ENCODE assay signal across 7 mouse cellular contexts in the genomic region with DNA sequence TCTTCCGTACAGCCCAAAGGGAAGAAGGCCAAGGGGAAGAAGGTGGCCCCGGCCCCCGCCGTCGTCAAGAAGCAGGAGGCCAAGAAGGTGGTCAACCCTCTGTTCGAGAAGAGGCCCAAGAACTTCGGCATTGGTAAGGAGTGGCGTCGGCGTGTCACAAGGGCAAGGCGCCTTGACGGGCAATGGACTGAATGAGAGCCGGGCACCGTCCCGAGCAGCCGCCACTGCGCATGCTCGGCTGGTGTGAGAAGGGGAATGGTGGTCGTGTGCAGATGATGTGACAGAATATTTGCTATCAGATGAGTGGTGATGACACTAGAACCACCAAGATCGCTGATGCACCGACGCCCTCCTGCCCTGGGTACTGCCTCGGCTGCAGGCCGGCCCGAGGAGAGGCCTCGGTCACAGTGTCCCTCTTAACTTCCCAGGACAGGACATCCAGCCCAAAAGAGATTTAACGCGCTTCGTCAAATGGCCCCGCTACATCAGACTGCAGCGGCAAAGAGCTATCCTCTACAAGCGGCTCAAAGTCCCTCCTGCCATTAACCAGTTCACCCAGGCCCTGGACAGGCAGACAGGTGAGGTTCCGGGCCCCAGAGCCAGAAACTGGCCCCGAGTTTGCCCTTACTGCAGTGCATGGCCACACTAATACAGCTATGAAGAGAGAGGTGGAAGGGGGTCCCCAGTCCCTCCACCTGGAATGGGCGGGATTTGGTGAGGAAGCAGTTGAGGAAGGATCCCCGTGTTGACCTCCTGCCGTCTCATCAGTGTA. TPM values are rescaled to one million over a fixed set of nuclear protein-coding genes. Genes with fewer than 3 reads are reported as not detected.
A peak's percentile ranks its signal among the peaks of the same experiment; 100 is the strongest.
DNase-seq lines count a peak whose midpoint lies in the region; ATAC-seq and TF ChIP-seq lines count a peak whose summit lies in the region.

No protein-coding gene starts in this region.

- H3K4me3 ChIP-seq in left cerebral cortex, adult 2 months, result peak overlapping the region; percentile 93
- H3K4me3 ChIP-seq in erythroblast, embryonic 14.5 days (replicated peaks), result peak overlapping the region; percentile 83
- H3K4me3 ChIP-seq in lung, embryonic 14.5 days (ENCODE audit: low read depth, low read length), result peak overlapping the region; percentile 87

- DNase-seq in left cerebral cortex, adult 2 months (ENCODE audit: extremely low spot score in 1 of 2, low spot score in 2 of 2), result peak; percentile 58 to 59
- DNase-seq in left cerebral cortex, postnatal 25 days (ENCODE audit: low spot score in 2 of 2), result no peak
- peak; percentile 54 for DNase-seq in adrenal gland, postnatal 25 days
- DNase-seq in induced T-regulatory cell, adult 2 months (ENCODE audit: low read depth), result peak; percentile 82
- DNase-seq in lung, embryonic 14.5 days, result peak; percentile 69
- DNase-seq in retina, postnatal 1 day, result peak; percentile 87

- H3K36me3 ChIP-seq in erythroblast, embryonic 14.5 days (ENCODE audit: control insufficient read depth), result peaks cover 74% of the 10 kb centered on the region
- H3K36me3 ChIP-seq in lung, embryonic 14.5 days (ENCODE audit: insufficient read depth), result peaks cover 67% of the 10 kb centered on the region

- TF ChIP-seq CTCF in left cerebral cortex, adult 2 months (IDR thresholded peaks at IDR 0.05), result no peak
- TF ChIP-seq CTCF in lung, embryonic 14.5 days (IDR thresholded peaks at IDR 0.05; ENCODE audit: low read depth), result no peak

- intact Hi-C loops in left cerebral cortex, adult 2 months (cut with DNase I), result loop anchor here (1.0 to 10.0 kb wide), 2 partner anchors 22 to 114 kb away; a partner anchor contains a TSS
- intact Hi-C loops in left cerebral cortex, postnatal 25 days (cut with DNase I), result loop anchor here (5.0 to 10.0 kb wide), 3 partner anchors 101 to 466 kb away; a partner anchor contains a TSS

- H3K4me1 ChIP-seq in erythroblast, embryonic 14.5 days (ENCODE audit: control insufficient read depth), result peaks cover 84% of the 10 kb centered on the region
- H3K4me1 ChIP-seq in lung, embryonic 14.5 days (ENCODE audit: insufficient read depth), result peaks cover 8% of the 10 kb centered on the region; the same call in 1 of the 2 replicates

- H3K4me2 ChIP-seq in lung, embryonic 14.5 days, result peak overlapping the region; percentile 85

- under 1% methylated on average over 35 of the region's 37 CpGs for WGBS in lung, embryonic 14.5 days

- no peaks in the 10 kb centered on the region for H3K9me3 ChIP-seq in erythroblast, embryonic 14.5 days (ENCODE audit: control insufficient read depth, low read length)
- no peaks in the 10 kb centered on the region for H3K9me3 ChIP-seq in lung, embryonic 14.5 days (ENCODE audit: low read depth, low read length)

- ATAC-seq in lung, embryonic 14.5 days (ENCODE audit: insufficient read depth), result peak; percentile 25

- H3K27ac ChIP-seq in left cerebral cortex, adult 2 months, result peak overlapping the region; percentile 89
- peak overlapping the region; percentile 94 for H3K27ac ChIP-seq in lung, embryonic 14.5 days (ENCODE audit: low read depth)

- H3K9ac ChIP-seq in lung, embryonic 14.5 days, result peak overlapping the region; percentile 97

- no peaks in the 10 kb centered on the region for H3K27me3 ChIP-seq in erythroblast, embryonic 14.5 days (ENCODE audit: control insufficient read depth)
- no peaks in the 10 kb centered on the region for H3K27me3 ChIP-seq in lung, embryonic 14.5 days (ENCODE audit: insufficient read depth, low read length)

RNA-seq across cellular contexts. Expression of a gene that starts 0.6 kb away (rescaled TPM):
- 100 to 1,000 TPM; 208 to 232 TPM for total RNA-seq in left cerebral cortex, adult 2 months (2021)
- 100 to 1,000 TPM; 229 to 238 TPM for total RNA-seq in left cerebral cortex, postnatal 25 days (2021)
- total RNA-seq in adrenal gland, postnatal 25 days (2021), result 481 and 517 TPM in 2 replicates
- polyA plus RNA-seq in erythroblast, embryonic 14.5 days (2012), result 616 and 622 TPM in 2 replicates
- 775 and 784 TPM in 2 replicates for polyA plus RNA-seq in lung, embryonic 14.5 days (2014; fragmentation: Nextera tagmentation; extraction: Ambion mirVana)

RNA-seq across cellular contexts. Expression of a gene that starts 0.7 kb away (rescaled TPM):
- total RNA-seq in left cerebral cortex, adult 2 months (2021), result 10 to 100 TPM; 44.5 to 46.6 TPM
- total RNA-seq in left cerebral cortex, postnatal 25 days (2021), result 10 to 100 TPM; 41.9 to 45.0 TPM
- 43.2 and 54.2 TPM in 2 replicates for total RNA-seq in adrenal gland, postnatal 25 days (2021)
- polyA plus RNA-seq in erythroblast, embryonic 14.5 days (2012), result 2.0 and 2.6 TPM in 2 replicates
- polyA plus RNA-seq in lung, embryonic 14.5 days (2014; fragmentation: Nextera tagmentation; extraction: Ambion mirVana), result 33.2 and 34.6 TPM in 2 replicates

RNA-seq across cellular contexts. Expression of a gene that starts 5.0 kb away (rescaled TPM):
- total RNA-seq in left cerebral cortex, adult 2 months (2021), result 10 to 100 TPM; 37.8 to 37.9 TPM
- total RNA-seq in left cerebral cortex, postnatal 25 days (2021), result 10 to 100 TPM; 33.4 to 37.1 TPM
- total RNA-seq in adrenal gland, postnatal 25 days (2021), result 44.2 and 45.9 TPM in 2 replicates
- polyA plus RNA-seq in erythroblast, embryonic 14.5 days (2012), result 0.29 and 0.31 TPM in 2 replicates
- polyA plus RNA-seq in lung, embryonic 14.5 days (2014; fragmentation: Nextera tagmentation; extraction: Ambion mirVana), result 33.2 and 35.5 TPM in 2 replicates

RNA-seq across cellular contexts. Expression of a gene that starts 5.2 kb away (rescaled TPM):
- 10 to 100 TPM; 96.6 to 97.2 TPM for total RNA-seq in left cerebral cortex, adult 2 months (2021)
- 10 to 100 TPM; 89.6 to 98.4 TPM for total RNA-seq in left cerebral cortex, postnatal 25 days (2021)
- total RNA-seq in adrenal gland, postnatal 25 days (2021), result 109 and 117 TPM in 2 replicates
- 1.7 and 2.3 TPM in 2 replicates for polyA plus RNA-seq in erythroblast, embryonic 14.5 days (2012)
- polyA plus RNA-seq in lung, embryonic 14.5 days (2014; fragmentation: Nextera tagmentation; extraction: Ambion mirVana), result 41.5 and 43.6 TPM in 2 replicates

RNA-seq across cellular contexts. Expression of a gene that starts 8.5 kb away (rescaled TPM):
- total RNA-seq in left cerebral cortex, adult 2 months (2021), result 10 to 100 TPM; 25.4 to 27.3 TPM
- total RNA-seq in left cerebral cortex, postnatal 25 days (2021), result 10 to 100 TPM; 23.4 to 28.0 TPM
- 32.1 and 33.7 TPM in 2 replicates for total RNA-seq in adrenal gland, postnatal 25 days (2021)
- 0.85 and 0.93 TPM in 2 replicates for polyA plus RNA-seq in erythroblast, embryonic 14.5 days (2012)
- 12.5 and 15.5 TPM in 2 replicates for polyA plus RNA-seq in lung, embryonic 14.5 days (2014; fragmentation: Nextera tagmentation; extraction: Ambion mirVana)

Comparison
In these comparisons a context has a peak if more than half of its experiments do, and no peak if none do; other contexts are left out.
1. DNase-seq: peak in left cerebral cortex, adult 2 months (2 of 2), adrenal gland, postnatal 25 days (single experiment), induced T-regulatory cell, adult 2 months (single experiment), lung, embryonic 14.5 days (single experiment) and retina, postnatal 1 day (single experiment); none in left cerebral cortex, postnatal 25 days (0 of 2).
2. Peak in every context shown above with its lines, with median percentiles within 50 percentile points of each other: H3K4me3 ChIP-seq.